Mouse (Mus musculus): ENCODE measurements at regions not wholly inside any gene's neighbourhood (a gene's known extent, or its start where the extent isn't known, plus 50 kb on each side); places are given as distances from the start of the nearest gene placed in this dataset.
A peak's percentile ranks its signal among the peaks of the same experiment; 100 is the strongest.

- CTCF ChIA-PET, result no interaction called here
- TF ChIP-seq CTCF (IDR thresholded peaks at IDR 0.05), result peak; percentile 25
- in situ Hi-C loops (cut with MboI; ENCODE audit: low pct_unique_long_range_greater_than_20kb), result loop anchor here (10.0 kb wide), 1 partner anchor 351 kb away; no protein-coding TSS in a partner anchor
These were observed 190.7 kb upstream of the Klhl29 start for GRCm38 (mm10) chr12:5566231-5566630.

GRCm38 (mm10) chr12:5552607-5553006, 177.1 kb upstream of the Klhl29 start:
- in situ Hi-C loops (cut with MboI; ENCODE audit: low pct_unique_long_range_greater_than_20kb), result no loop called here
- ChIA-PET CTCF (no interaction called here), POLR2A (no interaction called here)
- no peak for ATAC-seq
- no peak for DNase-seq (ENCODE audit: low read depth, low spot score)
- no peak for TF ChIP-seq CTCF (IDR thresholded peaks at IDR 0.05)
- peaks cover 5% of the 10 kb centered on the region for H3K27me3 ChIP-seq

More at GRCm38 (mm10) chr12:5566231-5566630, 190.7 kb upstream of the Klhl29 start:
- ATAC-seq (no peak), DNase-seq (ENCODE audit: low read depth, low spot score) (no peak)
- POLR2A ChIA-PET, result no interaction called here
- H3K27me3 ChIP-seq, result no peaks in the 10 kb centered on the region

GRCm38 (mm10) chr12:5551901-5552300, 176.4 kb upstream of the Klhl29 start:
- ATAC-seq, result no peak
- in situ Hi-C loops (cut with MboI; ENCODE audit: low pct_unique_long_range_greater_than_20kb), result no loop called here
- ChIA-PET CTCF (no interaction called here), POLR2A (no interaction called here)
- no peak for TF ChIP-seq CTCF (IDR thresholded peaks at IDR 0.05)
- H3K27me3 ChIP-seq, result peaks cover 7% of the 10 kb centered on the region
- DNase-seq (ENCODE audit: low read depth, low spot score), result no peak

- ChIA-PET CTCF (no interaction called here), POLR2A (no interaction called here)
- H3K27me3 ChIP-seq, result peaks cover 7% of the 10 kb centered on the region
- in situ Hi-C loops (cut with MboI; ENCODE audit: low pct_unique_long_range_greater_than_20kb), result no loop called here
- TF ChIP-seq CTCF (IDR thresholded peaks at IDR 0.05), result no peak
- ATAC-seq (no peak), DNase-seq (ENCODE audit: low read depth, low spot score) (no peak)
These were observed 174.3 kb upstream of the Klhl29 start for GRCm38 (mm10) chr12:5549796-5550195.

- in situ Hi-C loops (cut with MboI; ENCODE audit: low pct_unique_long_range_greater_than_20kb), result no loop called here
- POLR2A ChIA-PET, result no interaction called here
- peaks cover 7% of the 10 kb centered on the region for H3K27me3 ChIP-seq
- no peak for TF ChIP-seq CTCF (IDR thresholded peaks at IDR 0.05)
- CTCF ChIA-PET, result no interaction called here
- no peak for ATAC-seq
- DNase-seq (ENCODE audit: low read depth, low spot score), result no peak
These were observed 172.2 kb upstream of the Klhl29 start for GRCm38 (mm10) chr12:5547698-5548097.

GRCm38 (mm10) chr12:5542701-5543100, 167.2 kb upstream of the Klhl29 start:
- POLR2A ChIA-PET, result no interaction called here
- in situ Hi-C loops (cut with MboI; ENCODE audit: low pct_unique_long_range_greater_than_20kb), result no loop called here
- TF ChIP-seq CTCF (IDR thresholded peaks at IDR 0.05), result no peak
- CTCF ChIA-PET, result no interaction called here
- DNase-seq (ENCODE audit: low read depth, low spot score) (no peak), ATAC-seq (no peak)
- peaks cover 3% of the 10 kb centered on the region for H3K27me3 ChIP-seq

- no peak for ATAC-seq
- no peaks in the 10 kb centered on the region for H3K27me3 ChIP-seq
- DNase-seq (ENCODE audit: low read depth, low spot score), result no peak
- in situ Hi-C loops (cut with MboI; ENCODE audit: low pct_unique_long_range_greater_than_20kb), result no loop called here
- ChIA-PET POLR2A (no interaction called here), CTCF (no interaction called here)
- no peak for TF ChIP-seq CTCF (IDR thresholded peaks at IDR 0.05)
These were observed 120.8 kb upstream of the Klhl29 start for GRCm38 (mm10) chr12:5496299-5496698.

- TF ChIP-seq CTCF (IDR thresholded peaks at IDR 0.05), result no peak
- POLR2A ChIA-PET, result no interaction called here
- CTCF ChIA-PET, result no interaction called here
- in situ Hi-C loops (cut with MboI; ENCODE audit: low pct_unique_long_range_greater_than_20kb), result no loop called here
- no peak for DNase-seq (ENCODE audit: low read depth, low spot score)
- ATAC-seq, result peak; percentile 74
- no peaks in the 10 kb centered on the region for H3K27me3 ChIP-seq
These were observed 119.4 kb upstream of the Klhl29 start for GRCm38 (mm10) chr12:5494657-5495512.

- ChIA-PET POLR2A (no interaction called here), CTCF (interaction anchor here (1.3 kb wide), 1 partner anchor 11 kb away, joined by 3 read pairs; no protein-coding TSS in a partner anchor)
- TF ChIP-seq CTCF (IDR thresholded peaks at IDR 0.05), result no peak
- no peaks in the 10 kb centered on the region for H3K27me3 ChIP-seq
- peak; percentile 67 for ATAC-seq
- peak; percentile 3 for DNase-seq (ENCODE audit: low read depth, low spot score)
- in situ Hi-C loops (cut with MboI; ENCODE audit: low pct_unique_long_range_greater_than_20kb), result no loop called here
These were observed 88.9 kb upstream of the Klhl29 start for GRCm38 (mm10) chr12:5464250-5464899.

- ChIA-PET CTCF (no interaction called here), POLR2A (no interaction called here)
- peak; percentile 11 for TF ChIP-seq CTCF (IDR thresholded peaks at IDR 0.05)
- ATAC-seq, result no peak
- in situ Hi-C loops (cut with MboI; ENCODE audit: low pct_unique_long_range_greater_than_20kb), result no loop called here
- no peak for DNase-seq (ENCODE audit: low read depth, low spot score)
- no peaks in the 10 kb centered on the region for H3K27me3 ChIP-seq
These were observed 77.7 kb upstream of the Klhl29 start for GRCm38 (mm10) chr12:5453157-5453556.

GRCm38 (mm10) chr12:5443730-5444129, 68.2 kb upstream of the Klhl29 start:
- in situ Hi-C loops (cut with MboI; ENCODE audit: low pct_unique_long_range_greater_than_20kb), result no loop called here
- ATAC-seq, result no peak
- ChIA-PET POLR2A (no interaction called here), CTCF (no interaction called here)
- no peak for DNase-seq (ENCODE audit: low read depth, low spot score)
- H3K27me3 ChIP-seq, result no peaks in the 10 kb centered on the region
- TF ChIP-seq CTCF (IDR thresholded peaks at IDR 0.05), result no peak

Measured in Patski (cell line).